Mouse (Mus musculus): ENCODE results near the gene Nubp2.

DNA sequence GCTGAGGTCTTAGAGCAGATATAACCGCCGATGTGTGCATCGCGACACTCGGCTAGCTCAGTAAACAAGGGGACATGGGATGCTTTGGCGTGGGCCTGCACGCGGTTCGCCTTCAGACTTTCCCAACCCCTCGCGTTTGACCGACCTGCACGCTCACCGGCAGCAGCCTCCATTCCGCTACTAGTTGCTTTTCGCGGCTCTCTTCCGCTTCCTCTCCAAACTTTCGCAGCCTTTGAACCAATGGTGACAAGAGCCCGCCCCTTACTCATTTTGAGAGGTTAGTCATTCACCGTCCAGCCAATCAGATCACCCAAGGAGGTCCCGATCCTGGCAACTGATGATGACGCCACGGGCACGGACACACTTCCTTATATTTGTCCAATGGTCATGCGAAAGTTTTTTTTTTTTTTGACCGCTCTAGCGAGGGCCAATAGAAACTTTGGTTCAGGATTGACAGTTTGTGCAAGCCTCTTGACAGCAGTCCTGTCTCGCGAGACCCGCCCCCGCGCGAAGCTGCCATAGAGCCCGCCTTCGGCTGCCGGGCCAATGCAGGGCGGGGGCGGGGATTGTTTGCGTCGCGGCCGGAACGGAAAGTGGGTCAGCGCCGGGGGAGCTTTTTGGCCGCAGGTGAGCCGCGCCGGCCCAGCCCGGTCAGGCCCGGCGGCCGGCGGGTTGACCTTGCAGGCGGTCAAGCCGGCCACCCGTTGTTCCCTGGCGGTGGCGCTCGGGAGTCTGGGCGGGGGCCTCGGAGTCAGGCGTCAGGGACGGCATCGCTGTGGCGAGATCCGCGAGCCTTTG is at the start of gene Nubp2, which contains the start of gene Spsb3:
- peak; percentile 19; the same call in 1 of the 2 replicates for TF ChIP-seq CTCF (IDR thresholded peaks at IDR 0.05; ENCODE audit: low read depth, low read length)
- TF ChIP-seq POLR2A (IDR thresholded peaks at IDR 0.05; ENCODE audit: extremely low read depth, insufficient read depth, low read length): peak; percentile 80
